Mouse (Mus musculus): ENCODE measurements around the gene Zc3h7a.

The Zc3h7a gene

DNA sequence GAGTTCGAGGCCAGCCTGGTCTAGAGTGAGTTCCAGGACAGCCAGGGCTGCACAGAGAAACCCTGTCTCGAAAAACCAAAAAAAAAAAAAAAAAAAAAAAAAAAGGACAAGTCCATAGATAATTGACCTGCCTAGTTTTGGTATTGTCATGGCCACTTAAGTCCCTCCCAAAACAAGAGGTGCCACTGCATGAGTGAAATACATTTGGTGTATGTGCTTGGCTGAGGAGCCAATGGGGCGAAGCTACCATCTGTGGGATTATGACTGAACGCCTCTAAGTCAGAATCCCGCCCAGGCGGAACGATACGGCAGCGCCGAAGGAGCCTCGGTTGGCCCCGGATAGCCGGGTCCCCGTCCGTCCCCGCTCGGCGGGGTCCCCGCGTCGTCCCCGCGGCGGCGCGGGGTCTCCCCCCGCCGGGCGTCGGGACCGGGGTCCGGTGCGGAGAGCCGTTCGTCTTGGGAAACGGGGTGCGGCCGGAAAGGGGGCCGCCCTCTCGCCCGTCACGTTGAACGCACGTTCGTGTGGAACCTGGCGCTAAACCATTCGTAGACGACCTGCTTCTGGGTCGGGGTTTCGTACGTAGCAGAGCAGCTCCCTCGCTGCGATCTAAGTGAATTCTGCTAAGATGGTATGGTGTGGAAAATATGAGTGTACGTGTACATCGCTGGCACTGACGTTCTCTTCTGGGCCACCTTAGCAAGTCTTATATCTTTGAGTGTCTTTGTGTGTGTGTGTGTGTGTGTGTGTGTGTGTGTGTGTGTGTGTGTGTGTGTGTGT, 32.3 kb downstream of the Zc3h7a start:
- peak; percentile 33 for DNase-seq (ENCODE audit: low spot score)

DNA sequence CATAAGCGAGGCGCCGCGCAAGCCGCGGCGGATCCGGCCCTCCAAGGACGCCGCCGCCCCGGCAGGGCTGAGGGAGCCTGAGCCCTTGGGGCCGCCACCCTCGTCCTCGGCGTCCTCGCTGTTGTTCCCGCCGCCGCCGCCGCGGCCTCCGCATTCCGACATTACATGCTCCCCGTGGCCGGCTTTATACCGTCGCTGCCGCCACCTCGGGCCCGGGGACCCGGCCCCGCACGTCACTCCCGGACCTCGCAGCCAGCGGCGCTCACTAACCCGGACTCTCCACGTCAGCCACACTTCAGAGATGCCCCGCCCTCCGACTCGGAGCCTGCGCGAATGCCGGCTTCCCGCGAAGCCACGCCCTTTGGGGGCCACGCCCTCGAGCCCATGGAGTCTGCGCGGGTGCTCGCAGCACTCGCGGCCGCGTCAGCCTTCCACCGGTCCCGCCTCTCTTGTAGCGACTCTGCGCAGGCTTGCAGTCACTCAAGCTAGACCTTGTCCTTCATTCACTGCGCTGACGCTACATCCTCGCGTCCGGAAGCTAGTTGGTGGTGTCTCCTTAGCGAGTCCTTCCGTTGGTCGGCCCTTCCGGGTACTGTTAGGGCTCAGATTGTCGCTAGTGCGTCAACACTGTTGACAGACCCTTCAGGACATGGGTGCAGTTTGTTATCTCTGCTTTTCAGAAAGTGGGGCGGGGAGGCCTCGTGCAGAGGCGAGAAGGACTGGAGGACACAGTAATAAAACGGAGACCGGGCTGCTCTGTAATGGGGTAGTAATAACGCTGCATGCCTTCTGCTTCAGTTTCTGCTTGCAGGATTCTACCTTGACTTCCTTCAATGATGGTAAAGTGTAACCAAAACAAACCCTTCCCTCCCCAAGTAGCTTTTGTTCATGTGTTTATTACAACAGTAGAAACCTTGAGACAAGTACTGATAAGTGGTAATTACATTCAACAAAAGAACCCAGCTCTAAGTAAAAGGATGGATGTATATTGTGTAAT, 41.5 kb downstream of the Zc3h7a start, which contains the start of gene Txndc11:
Gene Txndc11, minus strand, starts transcription at position 303 of the 997 bp plus-strand sequence.
- peak; percentile 99 for DNase-seq (ENCODE audit: low spot score)

DNA sequence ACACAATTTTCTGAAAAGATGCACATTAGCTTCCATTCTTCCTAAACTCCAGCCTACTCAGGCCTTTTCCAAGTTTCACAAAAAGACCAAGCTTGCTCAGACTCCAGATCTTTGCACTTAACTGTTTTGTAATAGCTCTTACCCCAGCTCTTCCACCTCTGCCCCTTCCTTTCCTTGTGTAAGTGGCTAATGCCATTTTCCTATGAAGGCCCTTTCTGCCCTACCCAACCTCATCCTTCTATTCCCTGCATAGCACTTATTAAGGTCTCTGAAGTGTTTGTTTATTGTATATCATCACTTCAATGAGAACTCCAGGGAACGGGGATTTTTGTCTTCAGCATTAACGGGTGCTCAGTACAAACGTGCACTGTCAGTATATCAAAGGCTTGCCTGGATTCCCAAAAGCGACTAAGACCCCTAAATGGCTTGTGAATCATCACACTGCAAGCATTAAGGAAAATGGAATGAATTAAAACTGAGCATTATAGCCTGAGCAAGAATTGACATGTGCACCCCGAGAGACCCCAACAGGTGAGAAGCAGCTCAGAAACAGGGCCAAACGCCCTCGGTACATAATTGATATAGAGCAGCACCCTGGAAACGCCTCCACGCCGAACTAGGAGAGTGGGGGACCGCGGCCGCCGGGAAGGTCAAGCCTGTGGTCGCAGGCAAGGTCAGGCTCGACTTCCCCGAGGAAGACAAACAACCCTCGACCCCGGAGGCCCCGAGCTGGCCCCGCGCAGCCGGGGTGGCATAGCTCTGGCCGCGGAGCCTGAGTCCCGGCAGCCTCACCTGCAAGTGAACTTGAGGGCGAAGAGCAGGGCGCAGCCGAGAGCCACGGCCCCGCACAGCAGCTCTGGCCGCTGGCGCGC, 42.5 kb downstream of the Zc3h7a start:
- peak; percentile 35 for DNase-seq (ENCODE audit: low spot score)

DNA sequence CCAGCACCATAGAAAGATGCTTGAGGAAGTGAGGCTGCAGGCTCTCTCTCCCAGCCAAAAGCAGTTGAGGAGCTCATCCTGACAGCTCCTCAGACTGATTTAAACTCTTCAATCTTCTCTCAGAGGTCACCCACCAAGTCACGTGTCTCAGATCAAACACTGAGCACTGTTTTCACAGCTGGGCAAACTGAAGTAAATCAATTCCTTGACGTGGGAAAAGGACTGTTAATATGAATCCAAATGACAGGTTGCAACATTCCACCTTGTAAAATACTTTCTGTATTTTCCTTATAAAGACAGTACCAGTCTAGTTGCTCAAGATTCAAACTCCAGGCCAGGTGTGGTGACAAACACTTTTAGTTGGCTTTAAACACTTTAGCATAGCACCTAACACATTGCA, 43.4 kb downstream of the Zc3h7a start:
- DNase-seq (ENCODE audit: low spot score), result peak; percentile 42

DNA sequence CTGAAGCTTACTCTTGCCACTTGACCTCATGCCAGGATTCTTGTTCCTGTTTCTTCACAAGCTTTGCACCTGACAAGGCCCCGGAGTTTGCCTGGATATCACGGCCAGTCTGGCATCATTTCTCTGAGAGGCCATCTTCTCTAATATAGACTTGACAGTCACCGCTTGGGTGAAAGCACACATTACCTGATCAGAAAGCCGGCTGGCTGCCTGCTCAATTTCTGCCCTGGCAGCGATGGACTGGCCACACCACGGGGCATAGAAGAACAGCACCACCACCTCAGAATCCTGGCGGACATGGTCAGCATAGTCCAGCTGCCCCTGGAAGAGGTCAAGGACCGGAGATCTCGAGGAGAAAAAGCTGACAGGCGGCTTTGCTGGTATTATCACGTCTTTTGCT, 47.9 kb downstream of the Zc3h7a start:
- no peak for DNase-seq (ENCODE audit: low spot score)

DNA sequence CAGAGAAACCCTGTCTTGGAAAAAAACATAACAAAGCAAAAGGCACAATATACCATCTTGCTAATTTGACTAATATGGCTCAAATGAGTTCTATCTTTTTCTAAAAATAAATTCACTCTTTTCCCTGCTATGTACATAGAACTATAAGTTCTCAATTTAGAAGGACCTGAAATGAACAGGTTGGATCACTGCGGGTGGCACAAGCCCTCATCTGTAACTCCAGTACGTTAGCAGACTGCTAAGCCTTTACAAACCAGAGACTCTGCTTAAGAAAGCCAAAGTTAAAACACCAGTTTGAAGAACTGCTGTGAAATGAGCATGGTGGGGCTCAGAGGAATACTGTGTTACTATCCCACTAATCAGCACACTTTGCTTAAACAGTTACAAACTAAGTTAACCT, 50.8 kb downstream of the Zc3h7a start:
- no peak for DNase-seq (ENCODE audit: low spot score)

DNA sequence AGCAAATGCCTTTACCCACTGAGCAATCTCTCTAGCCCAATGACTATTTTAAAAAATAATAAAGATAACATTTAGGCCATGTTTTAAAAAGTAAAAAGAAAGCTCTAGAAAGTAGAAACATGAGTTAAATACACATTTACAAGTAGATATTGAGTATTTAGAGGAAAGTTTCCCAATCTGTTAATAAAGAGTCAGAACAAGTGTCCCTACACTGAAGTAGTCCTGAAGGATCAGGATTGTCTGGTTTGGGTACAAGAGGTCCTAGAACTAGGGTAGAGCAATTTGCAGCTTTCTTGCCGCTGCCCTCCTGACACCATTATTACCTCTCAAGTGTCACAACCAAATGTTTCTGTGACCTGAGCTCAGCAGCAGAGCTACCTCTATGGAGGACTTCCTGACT, 52.1 kb downstream of the Zc3h7a start:
- DNase-seq (ENCODE audit: low spot score), result no peak

DNA sequence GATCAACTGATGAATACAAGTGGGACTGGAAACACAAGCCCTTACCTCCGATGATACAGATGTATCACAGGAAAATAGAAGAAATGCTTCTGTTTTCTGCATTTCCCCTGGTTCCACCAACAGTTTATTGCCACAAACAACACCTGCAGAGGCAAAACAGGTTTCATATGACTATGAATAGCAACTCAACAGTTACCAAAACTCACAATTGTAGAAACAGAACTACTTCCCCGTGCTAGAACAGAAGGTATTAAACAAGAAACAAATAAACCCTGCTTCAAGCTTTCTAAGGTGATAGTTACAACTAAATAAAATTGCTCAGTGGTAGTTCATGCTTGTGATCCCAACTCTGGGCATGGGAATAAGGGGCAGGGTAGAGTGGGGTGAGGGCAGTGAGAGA, 53.6 kb downstream of the Zc3h7a start:
- no peak for DNase-seq (ENCODE audit: low spot score)

DNA sequence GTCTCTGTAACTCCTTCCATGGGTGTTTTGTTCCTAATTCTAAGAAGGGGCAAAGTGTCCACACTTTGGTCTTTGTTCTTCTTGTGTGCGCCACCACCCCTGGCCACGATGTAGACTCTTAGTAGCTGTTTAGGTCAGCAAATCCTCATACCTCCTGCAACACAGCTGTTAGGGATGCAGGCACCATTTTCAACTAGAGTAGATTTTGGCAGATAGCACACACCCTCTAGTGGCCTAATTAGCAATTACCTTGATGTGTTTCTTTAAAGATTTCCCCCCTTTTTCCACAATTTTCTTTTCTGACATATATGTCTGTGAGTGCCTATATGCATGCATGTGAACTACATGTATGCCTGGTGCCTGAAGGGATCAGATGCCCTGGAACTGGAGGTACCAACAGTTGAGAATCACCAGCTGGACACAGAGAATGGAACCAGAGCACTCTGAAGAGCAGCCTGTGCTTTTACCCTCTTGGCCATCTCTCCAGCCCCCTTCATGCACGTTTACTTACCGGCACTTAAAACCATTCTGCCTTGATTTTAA, 66.9 kb downstream of the Zc3h7a start:
- DNase-seq (ENCODE audit: low spot score), result no peak

DNA sequence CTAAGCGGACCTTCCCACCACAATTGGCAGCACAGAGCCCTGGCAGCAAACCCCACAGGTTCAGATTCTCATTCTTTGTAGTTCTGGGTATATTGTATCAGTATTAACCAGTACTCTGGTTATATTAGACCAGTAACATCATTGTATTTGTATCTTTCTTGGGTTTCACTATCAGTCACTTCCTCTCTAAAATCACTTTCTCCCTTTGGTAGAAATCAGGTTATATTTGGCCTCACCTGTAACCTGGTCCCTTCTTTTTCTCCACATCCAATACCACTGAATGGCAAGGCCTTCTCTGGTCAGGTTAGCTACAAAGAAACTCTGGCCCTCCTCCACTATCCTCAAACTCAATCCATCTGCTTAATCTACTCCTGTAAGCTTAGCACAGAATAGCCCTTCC, 71.3 kb downstream of the Zc3h7a start:
- DNase-seq (ENCODE audit: low spot score), result no peak

DNA sequence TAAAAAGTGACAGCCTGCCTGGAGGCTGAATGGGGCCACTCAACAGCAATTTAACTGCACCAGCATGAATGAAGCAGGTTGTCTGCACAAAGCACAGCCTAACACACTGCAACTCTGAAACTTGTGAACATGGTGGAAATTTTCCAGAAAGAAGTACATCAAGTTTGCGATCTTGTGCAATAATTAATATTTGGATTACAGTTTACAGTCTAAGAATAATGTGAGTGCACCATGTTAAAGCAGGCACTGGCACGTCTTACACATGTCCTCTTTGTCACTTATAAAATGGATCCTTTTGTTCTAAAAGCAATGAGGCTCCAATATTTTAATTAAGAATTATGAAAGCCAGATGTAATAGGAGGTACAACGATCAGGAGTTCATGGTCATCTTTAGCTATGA, 78.9 kb downstream of the Zc3h7a start:
- DNase-seq (ENCODE audit: low spot score), result no peak

DNA sequence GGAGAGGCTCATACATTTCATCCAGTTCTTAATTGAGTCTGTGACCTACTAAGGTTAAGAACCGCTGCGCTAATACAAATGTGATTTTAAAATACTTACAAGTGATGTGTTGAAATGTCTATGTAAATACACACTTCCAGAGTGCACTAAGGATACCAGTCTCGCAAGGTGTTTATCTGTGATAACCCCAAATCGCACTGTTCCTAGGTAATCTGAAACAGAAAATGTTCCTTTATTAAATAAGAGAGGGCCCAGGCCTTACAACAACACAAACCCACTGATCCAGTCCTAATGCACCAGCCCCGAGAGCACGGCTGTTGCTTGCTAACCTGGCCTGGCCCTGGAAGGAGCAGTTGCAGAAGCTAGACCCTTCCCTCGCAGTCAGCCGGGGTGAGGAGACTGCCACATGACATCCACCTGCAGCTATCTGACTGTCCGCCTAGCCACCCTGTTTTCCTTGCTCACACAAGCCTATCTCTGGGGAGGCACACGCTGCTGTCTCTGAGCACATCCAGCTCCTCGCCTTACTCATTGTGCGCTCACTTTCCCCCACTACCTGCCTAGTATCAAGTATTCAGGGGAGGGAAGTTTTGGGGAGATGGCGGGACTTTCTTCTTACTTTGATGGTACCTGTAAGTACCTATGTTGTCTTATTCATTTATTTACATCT, 82.3 kb downstream of the Zc3h7a start:
- no peak for DNase-seq (ENCODE audit: low spot score)

DNA sequence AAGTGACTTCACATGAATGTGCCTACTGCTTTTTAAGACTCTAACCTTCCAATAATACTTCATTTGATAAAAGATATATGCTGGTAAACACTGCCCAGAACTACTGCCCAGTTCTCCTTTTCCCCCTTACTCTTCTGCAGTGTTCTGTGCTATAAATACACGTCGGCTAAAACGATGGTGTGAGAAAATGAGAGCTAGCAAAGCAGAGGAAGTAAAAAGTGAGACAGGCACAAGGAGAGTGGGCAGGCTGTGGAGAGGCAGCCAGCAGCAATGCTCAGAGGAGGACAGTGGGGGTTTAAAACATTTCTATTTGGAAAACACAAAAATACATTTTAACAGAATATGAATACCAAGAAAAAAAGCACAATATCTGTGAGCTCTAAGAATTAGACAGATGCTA, 83.7 kb downstream of the Zc3h7a start:
- no peak for DNase-seq (ENCODE audit: low spot score)

DNA sequence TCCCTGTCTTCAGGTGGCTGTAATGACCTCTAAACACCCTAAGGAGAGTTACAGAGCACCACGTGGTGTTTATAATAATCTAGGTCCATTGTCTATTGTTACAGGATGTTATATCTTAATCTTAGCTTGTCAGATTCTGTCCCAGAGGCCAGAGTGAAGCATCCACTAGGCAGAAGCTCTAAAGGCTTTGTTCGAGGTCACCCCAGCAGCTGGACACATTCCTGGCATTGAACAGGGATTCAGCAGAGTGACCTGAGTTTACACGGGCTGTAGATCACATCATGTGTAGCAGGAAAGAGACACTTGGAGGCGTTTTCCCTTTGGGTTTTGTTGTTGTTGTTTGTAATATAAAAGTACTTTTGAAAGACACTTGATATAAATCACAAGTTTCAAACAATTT, 84.1 kb downstream of the Zc3h7a start:
- no peak for DNase-seq (ENCODE audit: low spot score)

DNA sequence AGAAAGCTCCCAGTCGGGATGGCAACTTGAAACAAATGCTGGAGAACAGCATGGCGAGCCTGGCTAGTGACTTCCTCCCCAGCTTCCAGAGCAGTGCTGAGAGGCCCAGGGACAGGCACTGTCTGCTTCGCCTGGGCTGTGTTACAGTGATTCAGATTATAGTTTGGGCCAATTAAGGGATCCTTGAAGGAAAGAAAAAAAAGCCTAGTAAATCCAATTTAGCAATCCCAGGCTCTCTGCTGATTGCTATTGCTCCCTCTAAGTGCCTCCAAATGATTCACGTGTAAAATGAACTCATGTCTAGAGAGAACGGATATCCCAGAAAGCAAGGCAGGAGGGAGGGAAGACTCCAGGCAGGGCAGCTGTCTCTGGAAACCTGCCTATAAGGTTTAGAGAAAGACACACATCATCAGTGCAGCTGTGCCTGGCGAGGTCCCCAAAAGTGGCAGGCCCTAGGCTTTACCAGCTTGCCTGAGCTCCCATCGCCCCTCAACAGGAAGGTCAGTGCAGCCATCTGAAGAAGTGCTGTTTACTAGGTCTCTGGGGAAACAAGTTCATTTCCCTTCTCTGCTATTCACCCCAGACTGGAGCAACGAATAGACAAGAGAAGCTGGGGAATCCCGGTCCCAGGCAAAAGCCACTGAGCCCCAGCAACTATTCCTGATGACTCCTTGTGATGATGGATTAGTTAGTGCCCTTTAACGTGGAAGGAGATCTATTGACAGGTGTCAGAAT, 85.2 kb downstream of the Zc3h7a start:
- DNase-seq (ENCODE audit: low spot score), result no peak

DNA sequence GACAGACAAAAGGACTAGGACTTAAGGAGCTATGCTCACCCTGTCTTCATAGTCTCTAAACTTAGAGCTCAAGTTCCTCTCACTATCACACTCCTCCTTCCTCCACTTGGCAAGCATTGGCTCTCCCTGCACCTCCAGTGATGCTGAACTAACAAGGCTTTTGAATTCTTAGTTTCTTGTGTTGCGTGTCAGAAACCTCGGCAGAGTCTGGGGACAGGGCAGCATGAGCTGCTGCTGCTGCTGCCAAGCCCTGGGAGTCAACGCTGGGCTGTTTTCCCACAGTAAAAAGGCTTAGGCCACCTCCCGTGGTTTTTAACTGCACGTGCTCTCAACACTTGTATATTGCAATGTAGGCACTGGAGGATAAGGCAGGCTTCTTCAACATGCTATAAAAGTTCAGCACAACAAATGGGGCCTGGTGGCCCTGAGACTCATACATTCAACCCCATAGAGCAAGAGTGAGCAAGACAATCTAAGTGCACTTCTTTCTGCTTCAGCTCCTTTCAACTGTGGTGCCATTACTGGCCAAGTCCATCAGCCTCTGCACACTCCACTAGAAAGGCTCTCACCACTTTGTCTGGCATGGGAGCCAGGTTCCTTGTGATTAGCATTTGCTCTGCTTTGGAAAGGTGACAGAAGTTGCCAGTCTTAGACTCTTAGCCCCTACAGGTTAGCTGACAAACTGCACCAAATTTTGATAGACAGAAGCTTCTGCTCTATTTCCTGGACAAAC, 89.2 kb downstream of the Zc3h7a start:
- no peak for DNase-seq (ENCODE audit: low spot score)
